Mouse (Mus musculus) cerebellum, adult 2 months (tissue): ENCODE data around the gene Itgb2.
A peak's percentile ranks its signal among the peaks of the same experiment; 100 is the strongest.

ENCODE experiments used
- CTCF ChIP-seq: fragments of 200-500 bp; IDR thresholded peaks from 2 replicates; pipeline ENCODE4 v1.5.1; 2011; ENCODE audit warnings: low read depth, mild to moderate bottlenecking, control low read depth, low read length, moderate library complexity, borderline replicate concordance; ENCODE audit not compliant: insufficient read depth
- POLR2A ChIP-seq: fragments of 200-500 bp; IDR thresholded peaks from 2 replicates; pipeline ENCODE4 v1.6.1; 2011; ENCODE audit warnings: low read length, control low read depth, borderline replicate concordance; ENCODE audit not compliant: insufficient read depth

DNA sequence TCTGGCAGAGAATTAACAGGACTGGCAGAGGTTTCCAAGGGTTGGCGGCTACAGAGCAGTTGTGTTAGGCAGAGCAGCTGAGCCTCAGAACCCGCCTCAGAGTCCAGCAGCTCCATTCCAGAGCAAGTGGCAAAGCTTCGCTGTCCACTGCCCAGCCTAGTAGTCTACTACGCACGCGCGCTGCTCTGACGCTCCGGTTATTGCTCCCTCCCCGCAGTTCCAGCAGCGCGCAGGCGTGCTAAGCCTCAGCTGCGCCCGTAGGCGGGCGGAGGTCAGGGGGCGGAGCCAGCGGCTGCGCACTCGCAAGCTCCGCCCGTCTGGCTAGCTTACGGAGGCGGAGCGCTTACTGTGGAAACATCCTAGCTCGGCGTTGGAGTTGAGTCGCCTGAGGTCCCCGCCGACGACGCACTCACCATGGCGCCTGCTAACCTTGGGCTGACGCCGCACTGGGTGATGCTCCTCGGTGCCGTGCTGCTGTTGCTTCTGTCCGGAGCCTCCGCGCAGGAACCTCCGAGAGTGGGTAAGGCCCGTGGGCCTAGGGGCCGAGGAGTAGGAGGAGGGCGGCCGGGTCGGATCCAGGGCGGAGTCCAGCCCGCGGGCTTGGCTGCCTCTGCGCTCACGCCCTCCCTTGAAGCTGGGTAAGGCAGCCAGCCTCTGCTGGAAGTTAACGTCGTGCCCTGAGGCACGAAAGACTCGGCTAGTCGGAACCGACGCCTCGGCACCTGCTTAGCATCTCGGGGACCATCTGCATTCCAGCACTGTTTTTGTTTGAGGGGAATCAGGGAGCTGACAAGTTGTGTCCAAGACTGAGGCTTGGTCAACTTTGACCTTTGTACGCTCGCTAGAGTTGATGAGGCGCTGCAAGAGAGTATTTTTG lies 51.6 kb downstream of the Itgb2 start, which contains the start of gene Pttg1ip:
- TF ChIP-seq CTCF (no peak), POLR2A (peak; percentile 95)
